Mouse (Mus musculus) T-helper 17 cell (primary cell): Measurements from ENCODE around the gene Cyp2c65.
"Not testable (repeated sequence)": the region's sequence is repeated elsewhere in the genome, so short reads cannot be mapped to it uniquely, and the experiment has no call there.

Source experiments
- in situ Hi-C, 2 experiments: fragments of 300-600 bp; cut with MboI, MseI; formaldehyde crosslinking; loops; 1 replicate in 1 of 2; 2 replicates in 1 of 2; pipeline ENCODE4 v1.15.1; 2025; ENCODE audit warnings: high pct_unique_total_duplicates in 2 of 2

The Cyp2c65 gene

GRCm38 (mm10) chr19:39060719-39061118 lies at the start of gene Cyp2c65:
Cyp2c65 (plus strand) TSS chr19:39061015.
- in situ Hi-C loops, result no loop called here

GRCm38 (mm10) chr19:39057928-39058327 lies 2.9 kb upstream of the Cyp2c65 start:
- in situ Hi-C loops, result no loop called here

DNA sequence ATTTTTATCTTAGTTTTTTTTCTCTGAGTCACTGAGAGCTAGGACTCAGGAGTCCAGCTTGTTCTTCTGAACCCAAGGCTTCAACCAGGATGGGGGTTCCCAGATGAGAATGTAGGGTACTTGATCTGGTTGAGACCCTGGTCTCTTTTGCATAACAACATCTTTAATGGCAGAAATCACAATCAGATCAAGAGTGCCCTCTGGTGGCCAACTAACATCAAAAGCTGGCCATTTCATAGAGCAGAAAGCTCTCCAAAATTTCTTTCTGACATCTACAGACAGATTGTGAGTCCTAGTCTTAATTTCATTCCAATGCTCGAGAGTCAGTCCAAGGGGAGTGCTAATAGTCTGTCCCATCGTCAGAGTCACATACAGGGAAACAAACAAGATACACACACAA lies 38.0 kb downstream of the Cyp2c65 start:
- in situ Hi-C loops, result not testable (repeated sequence)

DNA sequence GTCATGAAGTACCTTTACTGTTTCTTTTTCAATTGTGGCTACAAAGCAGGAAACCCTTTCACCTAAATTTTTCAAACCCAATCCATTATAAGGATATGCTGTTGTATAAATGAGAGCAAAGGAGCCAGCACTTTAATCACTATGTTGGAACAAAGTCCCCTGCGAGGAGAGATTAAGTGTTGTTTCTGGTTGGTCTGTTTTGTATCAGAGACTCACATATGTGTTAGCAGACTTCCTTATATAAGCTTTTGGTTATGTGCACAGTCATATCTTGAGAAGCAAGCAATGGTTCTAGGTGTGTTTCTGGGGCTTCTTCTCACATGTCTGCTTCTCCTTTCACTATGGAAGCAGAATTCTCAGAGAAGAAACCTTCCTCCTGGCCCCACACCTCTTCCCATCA lies 52.8 kb downstream of the Cyp2c65 start, which contains the start of gene Cyp2c66:
Gene Cyp2c66, plus strand, starts transcription at position 255 of the 400 bp plus-strand sequence.
- in situ Hi-C loops, result no loop called here
